Mouse (Mus musculus) lung, embryonic 15.5 days (tissue): ENCODE measurements around the gene Thsd4. TPM values are rescaled to one million over a fixed set of nuclear protein-coding genes. Genes with fewer than 3 reads are reported as not detected.

ENCODE experiments used
- ATAC-seq: fragments of 200-750 bp; cut with Nextera tagmentation; 2 replicates; pipeline ENCODE4 v1.8.0; 2017; ENCODE audit warnings: moderate number of reproducible peaks, borderline replicate concordance; ENCODE audit not compliant: low FRiP score, low TSS enrichment; ENCODE audit errors: extremely low read depth
- H3K27ac ChIP-seq: fragments of 300-500 bp; sonication (generic); 2 replicates; pipeline ENCODE4 v1.5.1; 2015; ENCODE audit warnings: moderate library complexity, mild to moderate bottlenecking, inconsistent platforms
- H3K27me3 ChIP-seq: fragments of 300-500 bp; sonication (generic); 2 replicates; pipeline ENCODE4 v1.6.1; 2015; ENCODE audit warnings: inconsistent platforms
- H3K36me3 ChIP-seq: fragments of 300-500 bp; sonication (generic); 2 replicates; pipeline ENCODE4 v1.6.1; 2015; ENCODE audit warnings: inconsistent platforms
- H3K4me1 ChIP-seq: fragments of 300-500 bp; sonication (generic); 2 replicates; pipeline ENCODE4 v1.6.1; 2015; ENCODE audit warnings: inconsistent platforms
- H3K4me2 ChIP-seq: fragments of 300-500 bp; sonication (generic); 2 replicates; pipeline ENCODE4 v1.6.1; 2015; ENCODE audit warnings: inconsistent platforms, mild to moderate bottlenecking, moderate library complexity
- H3K4me3 ChIP-seq: fragments of 300-500 bp; sonication (generic); 2 replicates; pipeline ENCODE4 v1.5.1; 2015; ENCODE audit warnings: mild to moderate bottlenecking, inconsistent platforms
- H3K9ac ChIP-seq: fragments of 300-500 bp; sonication (generic); 2 replicates; pipeline ENCODE4 v1.6.1; 2015; ENCODE audit warnings: inconsistent platforms
- H3K9me3 ChIP-seq: fragments of 300-500 bp; sonication (generic); 2 replicates; pipeline ENCODE4 v1.6.1; 2016; ENCODE audit warnings: inconsistent platforms
- WGBS: fragments of 180-500 bp; shearing (Covaris S2); methylation state at CpG from one replicate; pipeline ENCODE4 v1.1.7; 2015; 5-methylcytosine and 5-hydroxymethylcytosine counted together
- polyA plus RNA-seq: library from polyadenylated mRNA; unstranded; fragments of >200 nt; fragmentation: Nextera tagmentation; extraction: Ambion mirVana; gene quantifications from 2 replicates; pipeline ENCODE4 v1.2.1, GENCODE M21; 2015

The Thsd4 gene
- polyA plus RNA-seq, 1 experiment from 2014 or later, result 10.0 TPM

DNA sequence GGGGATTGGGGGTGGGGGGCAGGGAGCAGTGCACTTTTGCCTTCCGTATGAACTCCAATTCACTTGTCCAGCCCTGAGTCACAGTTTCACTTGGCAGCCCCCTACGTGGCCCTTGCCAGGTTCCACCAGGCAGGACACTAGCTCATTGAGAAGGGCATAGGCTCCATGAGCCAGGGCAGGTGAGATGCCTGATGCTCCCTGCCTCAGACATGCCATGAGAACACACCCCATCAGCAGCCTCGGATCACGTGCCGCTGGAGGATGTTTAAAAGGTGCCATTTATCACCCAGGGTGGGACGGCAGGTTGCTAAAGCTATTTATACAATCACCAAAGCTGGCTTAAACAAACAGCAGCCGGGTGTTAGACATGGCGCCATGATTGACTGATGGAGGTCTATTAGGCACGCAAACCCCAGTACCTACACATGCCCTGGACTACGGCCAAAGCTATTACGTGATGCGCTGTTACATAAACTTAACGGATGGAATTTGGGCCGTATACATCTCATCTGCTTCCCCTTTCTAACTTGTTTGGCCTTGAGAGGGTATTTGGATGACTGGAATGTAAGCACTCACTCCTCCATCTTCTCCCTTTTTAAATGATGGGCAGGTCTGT is 157.6 kb downstream of the Thsd4 start:
- Histone ChIP-seq H3K4me1 (peaks cover 23% of the 10 kb centered on the region), H3K4me3 (no peak overlapping the region), H3K27ac (no peak overlapping the region), H3K9me3 (no peaks in the 10 kb centered on the region), H3K36me3 (no peaks in the 10 kb centered on the region), H3K9ac (no peak overlapping the region), H3K4me2 (no peak overlapping the region), H3K27me3 (no peaks in the 10 kb centered on the region)
- no peak for ATAC-seq
- 16% methylated on average over 14 of the region's 14 CpGs for WGBS

DNA sequence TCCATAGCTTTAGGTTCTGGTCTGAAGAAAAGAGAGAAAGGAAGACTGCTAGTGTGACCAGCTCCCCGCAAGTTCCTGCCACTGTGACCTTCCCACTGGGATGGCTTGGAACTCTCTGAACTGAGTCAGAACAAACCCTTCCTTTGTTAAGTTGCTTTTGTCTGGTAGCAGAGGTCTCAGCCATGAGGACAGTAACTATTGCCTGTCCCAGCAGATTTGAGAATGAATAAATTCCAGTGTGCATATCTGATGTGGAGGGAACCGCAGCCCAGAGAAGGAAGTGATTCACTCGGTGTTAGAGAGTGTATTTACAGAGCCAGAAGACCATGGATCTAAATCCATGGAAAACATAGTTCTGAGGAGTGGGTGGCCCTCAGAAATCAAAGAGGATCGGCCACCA is 169.5 kb downstream of the Thsd4 start:
- no peak overlapping the region for H3K9ac ChIP-seq
- H3K27ac ChIP-seq, result no peak overlapping the region
- H3K4me3 ChIP-seq, result no peak overlapping the region
- no peaks in the 10 kb centered on the region for H3K27me3 ChIP-seq
- H3K36me3 ChIP-seq, result no peaks in the 10 kb centered on the region
- no peak for ATAC-seq
- peaks cover 13% of the 10 kb centered on the region; the same call in 1 of the 2 replicates for H3K4me1 ChIP-seq
- WGBS, result 80% methylated on average over 4 of the region's 4 CpGs
- H3K4me2 ChIP-seq, result no peak overlapping the region
- H3K9me3 ChIP-seq, result no peaks in the 10 kb centered on the region

DNA sequence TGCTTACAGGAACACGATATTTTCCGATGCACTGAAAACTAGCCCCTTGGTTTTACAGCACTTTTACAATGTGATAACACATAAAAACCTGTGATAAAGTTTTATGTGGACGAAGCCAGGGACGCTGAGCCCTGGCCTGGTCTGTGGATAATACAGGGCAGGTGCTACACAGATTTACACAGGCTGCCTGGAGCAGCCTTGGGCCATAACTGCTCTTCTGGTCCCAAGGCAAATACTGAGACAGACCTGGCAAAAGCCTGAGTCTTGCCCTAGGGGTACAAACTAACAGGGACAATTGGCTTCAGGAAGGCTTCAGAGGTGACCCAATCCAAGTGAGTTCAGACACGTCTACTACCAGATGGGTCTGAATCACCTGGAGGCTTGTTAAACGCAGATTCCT is 170.7 kb downstream of the Thsd4 start:
- Histone ChIP-seq H3K9me3 (no peaks in the 10 kb centered on the region), H3K4me3 (no peak overlapping the region), H3K4me1 (peaks cover 17% of the 10 kb centered on the region; the same call in 1 of the 2 replicates), H3K27ac (no peak overlapping the region), H3K4me2 (no peak overlapping the region), H3K9ac (no peak overlapping the region), H3K36me3 (no peaks in the 10 kb centered on the region), H3K27me3 (no peaks in the 10 kb centered on the region)
- no peak for ATAC-seq
- WGBS, result 86% methylated on average over 6 of the region's 6 CpGs

DNA sequence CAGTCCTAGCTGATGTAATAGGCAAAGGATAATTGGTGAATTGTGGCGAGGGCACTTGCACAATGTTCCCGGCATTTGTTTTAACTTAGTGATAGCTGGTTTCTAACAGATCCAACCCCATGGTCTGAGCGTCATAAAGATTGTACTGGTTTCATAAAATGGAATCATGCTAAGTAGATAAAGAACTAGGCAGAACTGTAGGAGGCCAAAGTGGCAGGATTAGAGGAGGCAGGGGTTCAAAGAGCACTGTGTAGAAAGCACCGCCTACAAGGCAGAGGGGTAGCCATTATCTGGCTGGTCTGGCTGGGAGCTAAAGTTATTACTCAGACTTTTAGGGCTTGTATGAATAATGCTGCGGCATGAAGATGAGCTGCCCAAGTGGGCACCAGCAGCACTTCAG is 185.7 kb downstream of the Thsd4 start:
- no peaks in the 10 kb centered on the region; the same call in 1 of the 2 replicates for H3K4me1 ChIP-seq
- H3K27me3 ChIP-seq, result no peaks in the 10 kb centered on the region
- no peaks in the 10 kb centered on the region for H3K9me3 ChIP-seq
- no peak for ATAC-seq
- no peak overlapping the region for H3K9ac ChIP-seq
- WGBS, result 90% methylated on average over 5 of the region's 5 CpGs
- H3K4me2 ChIP-seq, result no peak overlapping the region
- H3K4me3 ChIP-seq, result no peak overlapping the region
- H3K27ac ChIP-seq, result no peak overlapping the region
- no peaks in the 10 kb centered on the region for H3K36me3 ChIP-seq

DNA sequence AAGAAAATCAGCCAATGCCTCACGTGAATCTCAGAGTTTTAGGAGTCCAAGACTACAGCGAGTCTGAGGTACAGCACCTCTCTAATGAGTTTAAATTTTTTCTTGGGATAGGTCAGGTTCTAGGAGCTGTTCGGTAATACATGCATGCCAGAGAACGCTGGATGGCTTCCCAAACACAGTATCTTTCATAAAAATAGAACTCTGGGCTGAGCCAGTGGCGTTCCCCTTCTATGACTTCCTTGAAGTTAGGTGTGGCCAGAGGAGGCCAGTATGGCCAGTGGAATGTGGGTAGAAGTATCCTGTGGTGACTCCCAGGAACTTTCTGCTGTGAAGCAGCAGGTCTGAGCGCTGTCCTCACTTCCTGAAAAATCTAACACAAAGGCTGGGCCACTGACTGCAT is 186.4 kb downstream of the Thsd4 start:
- ATAC-seq, result no peak
- Histone ChIP-seq H3K9ac (no peak overlapping the region), H3K9me3 (no peaks in the 10 kb centered on the region), H3K36me3 (no peaks in the 10 kb centered on the region), H3K4me1 (no peaks in the 10 kb centered on the region; the same call in 1 of the 2 replicates), H3K4me3 (no peak overlapping the region), H3K4me2 (no peak overlapping the region), H3K27ac (no peak overlapping the region), H3K27me3 (no peaks in the 10 kb centered on the region)
- WGBS, result 62% methylated on average over 6 of the region's 6 CpGs

DNA sequence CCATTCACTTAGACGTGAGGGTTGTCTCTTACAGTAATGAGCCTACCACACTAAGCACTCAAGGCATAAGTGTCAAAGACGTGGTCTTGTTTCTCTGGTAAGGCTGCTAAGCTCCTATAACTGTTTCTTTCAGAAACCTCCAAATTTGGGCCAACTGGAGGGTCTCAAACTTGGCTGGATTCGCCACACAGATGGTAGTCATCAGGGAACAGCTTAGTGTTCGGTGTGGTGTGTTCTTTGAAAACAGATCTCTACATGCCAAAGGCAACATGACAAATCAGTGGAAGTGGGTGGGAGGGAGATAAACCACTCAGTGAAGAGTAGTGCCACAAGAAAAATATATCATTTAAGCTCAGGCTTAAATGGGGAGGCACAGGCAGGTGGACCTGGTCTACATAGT is 191.9 kb downstream of the Thsd4 start:
- H3K9me3 ChIP-seq, result no peaks in the 10 kb centered on the region
- 41% methylated on average over 4 of the region's 4 CpGs for WGBS
- no peak overlapping the region for H3K4me3 ChIP-seq
- H3K4me2 ChIP-seq, result no peak overlapping the region
- no peak overlapping the region for H3K9ac ChIP-seq
- no peaks in the 10 kb centered on the region for H3K27me3 ChIP-seq
- H3K4me1 ChIP-seq, result 0 out of 2 replicates have a peak, but pooled peaks cover 4% of the 10 kb centered on the region
- no peak; the same call in 1 of the 2 replicates for ATAC-seq
- H3K36me3 ChIP-seq, result no peaks in the 10 kb centered on the region
- H3K27ac ChIP-seq, result no peak overlapping the region

DNA sequence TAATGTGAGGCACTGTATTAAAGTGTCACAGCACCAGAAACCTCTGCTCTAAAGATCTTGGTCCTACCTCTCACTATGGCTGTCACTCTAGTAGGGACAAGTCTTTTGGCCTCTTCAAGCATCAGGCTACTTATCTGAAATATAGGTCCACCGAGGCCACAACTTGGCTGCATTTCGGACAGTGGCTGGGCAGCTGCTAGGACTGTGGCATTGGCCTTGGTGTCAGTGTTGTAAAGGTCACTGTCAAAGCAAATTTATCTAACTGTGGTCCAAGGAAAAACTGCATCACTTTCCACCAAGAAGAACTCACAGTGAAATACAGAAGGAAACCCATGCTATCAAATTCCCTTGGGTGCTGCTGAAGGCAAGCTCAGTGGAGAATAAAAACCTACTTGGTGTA is 197.1 kb downstream of the Thsd4 start:
- Histone ChIP-seq H3K9ac (no peak overlapping the region), H3K4me1 (0 out of 2 replicates have a peak, but pooled peaks cover 2% of the 10 kb centered on the region), H3K36me3 (no peaks in the 10 kb centered on the region), H3K4me3 (no peak overlapping the region), H3K27me3 (no peaks in the 10 kb centered on the region), H3K4me2 (no peak overlapping the region), H3K27ac (no peak overlapping the region), H3K9me3 (no peaks in the 10 kb centered on the region)
- no peak for ATAC-seq
- WGBS, result 75% methylated on average over 2 of the region's 2 CpGs

DNA sequence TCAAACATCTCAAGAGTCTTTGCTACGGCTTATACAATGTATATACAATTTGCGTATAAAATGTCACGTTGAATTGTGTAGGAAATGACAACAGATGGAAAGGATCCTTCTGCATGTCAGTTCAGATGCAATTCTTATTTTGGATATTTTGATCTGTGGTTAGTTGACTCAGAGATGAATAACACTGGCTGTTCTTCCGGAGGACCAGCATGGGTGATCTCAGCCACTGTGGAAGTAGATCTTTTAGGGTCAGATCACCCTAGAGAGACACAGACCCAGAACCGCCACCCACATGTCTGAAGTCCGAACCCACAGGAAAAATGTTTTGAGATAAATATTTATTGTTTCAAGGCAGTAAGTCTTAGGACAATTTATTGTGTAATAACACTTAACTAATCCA is 198.4 kb downstream of the Thsd4 start:
- Histone ChIP-seq H3K4me1 (peaks cover 6% of the 10 kb centered on the region; the same call in 1 of the 2 replicates), H3K27me3 (no peaks in the 10 kb centered on the region), H3K4me3 (no peak overlapping the region), H3K36me3 (no peaks in the 10 kb centered on the region), H3K9me3 (no peaks in the 10 kb centered on the region), H3K4me2 (no peak overlapping the region), H3K27ac (no peak overlapping the region), H3K9ac (no peak overlapping the region)
- WGBS, result 56% methylated on average over 6 of the region's 6 CpGs
- no peak for ATAC-seq

DNA sequence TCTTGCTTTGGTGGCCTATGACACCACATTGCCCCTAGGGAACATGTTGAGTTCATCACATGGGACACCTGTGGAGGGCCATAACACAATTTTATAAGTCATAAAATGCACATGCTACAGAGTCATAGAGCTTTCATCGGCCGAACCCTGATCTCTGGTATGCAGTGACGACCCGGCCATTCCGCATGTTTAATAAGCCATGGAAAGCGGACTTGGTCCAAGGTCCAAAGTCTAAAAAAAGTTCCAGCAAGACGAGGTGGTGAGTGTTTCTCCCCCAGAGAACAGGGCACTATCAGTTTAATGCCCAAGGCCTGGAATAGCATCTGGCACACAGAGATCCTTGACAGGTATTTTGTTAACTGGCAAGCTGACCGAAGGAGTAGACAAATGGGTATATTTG is 204.6 kb downstream of the Thsd4 start:
- Histone ChIP-seq H3K9ac (no peak overlapping the region), H3K27me3 (peaks cover 2% of the 10 kb centered on the region; the same call in 1 of the 2 replicates), H3K27ac (no peak overlapping the region), H3K4me2 (no peak overlapping the region), H3K9me3 (no peaks in the 10 kb centered on the region), H3K4me1 (peaks cover 14% of the 10 kb centered on the region; the same call in 1 of the 2 replicates), H3K36me3 (no peaks in the 10 kb centered on the region), H3K4me3 (no peak overlapping the region)
- no peak for ATAC-seq
- WGBS, result 91% methylated on average over 8 of the region's 8 CpGs

DNA sequence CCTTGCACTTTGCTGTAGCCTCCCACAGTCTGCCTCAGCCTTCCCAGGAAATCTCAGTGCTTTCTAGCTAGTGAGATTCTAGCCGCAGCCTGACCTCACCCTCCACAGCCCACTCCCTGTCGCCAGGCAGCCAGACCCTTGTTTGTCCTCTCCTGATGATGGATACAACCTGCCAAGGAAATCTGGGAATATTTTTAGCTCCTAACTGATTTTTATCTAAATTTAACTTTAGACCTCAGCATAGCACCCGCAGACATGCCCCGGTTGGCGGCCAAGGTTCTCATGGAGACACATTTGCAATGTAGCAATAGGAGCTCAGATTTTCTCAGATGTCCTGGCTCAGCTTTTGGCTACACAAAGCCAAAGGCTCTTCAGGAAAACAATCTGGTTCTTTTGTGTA is 205.3 kb downstream of the Thsd4 start:
- WGBS, result 49% methylated on average over 5 of the region's 5 CpGs
- H3K27ac ChIP-seq, result no peak overlapping the region
- H3K27me3 ChIP-seq, result peaks cover 2% of the 10 kb centered on the region; the same call in 1 of the 2 replicates
- H3K36me3 ChIP-seq, result no peaks in the 10 kb centered on the region
- H3K9me3 ChIP-seq, result no peaks in the 10 kb centered on the region
- H3K4me2 ChIP-seq, result no peak overlapping the region
- no peak overlapping the region for H3K4me3 ChIP-seq
- no peak for ATAC-seq
- H3K4me1 ChIP-seq, result peaks cover 21% of the 10 kb centered on the region
- no peak overlapping the region for H3K9ac ChIP-seq

DNA sequence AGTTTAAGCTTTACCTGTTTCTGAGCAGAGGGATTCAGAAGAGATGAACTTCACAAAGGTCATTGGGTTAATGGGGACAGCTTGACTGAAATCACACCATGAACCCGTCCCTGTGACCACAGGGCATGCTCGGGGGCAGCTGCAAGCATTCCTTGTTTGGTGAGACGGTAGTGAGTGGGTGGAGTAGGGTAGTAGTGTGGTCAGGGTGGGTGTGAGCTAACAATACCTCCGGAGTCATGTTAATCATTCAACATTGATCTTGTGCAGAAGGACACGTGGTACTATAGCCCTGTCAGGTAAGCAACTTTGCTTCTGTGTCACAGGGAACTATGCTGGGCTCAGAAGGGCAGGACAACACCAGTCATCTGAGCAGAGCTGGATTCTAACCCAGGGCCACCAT is 206.3 kb downstream of the Thsd4 start:
- Histone ChIP-seq H3K36me3 (no peaks in the 10 kb centered on the region), H3K4me1 (peaks cover 28% of the 10 kb centered on the region), H3K4me3 (no peak overlapping the region), H3K27me3 (peaks cover 2% of the 10 kb centered on the region; the same call in 1 of the 2 replicates), H3K4me2 (no peak overlapping the region), H3K9me3 (no peaks in the 10 kb centered on the region), H3K9ac (no peak overlapping the region), H3K27ac (no peak overlapping the region)
- 60% methylated on average over 5 of the region's 5 CpGs for WGBS
- ATAC-seq, result no peak

DNA sequence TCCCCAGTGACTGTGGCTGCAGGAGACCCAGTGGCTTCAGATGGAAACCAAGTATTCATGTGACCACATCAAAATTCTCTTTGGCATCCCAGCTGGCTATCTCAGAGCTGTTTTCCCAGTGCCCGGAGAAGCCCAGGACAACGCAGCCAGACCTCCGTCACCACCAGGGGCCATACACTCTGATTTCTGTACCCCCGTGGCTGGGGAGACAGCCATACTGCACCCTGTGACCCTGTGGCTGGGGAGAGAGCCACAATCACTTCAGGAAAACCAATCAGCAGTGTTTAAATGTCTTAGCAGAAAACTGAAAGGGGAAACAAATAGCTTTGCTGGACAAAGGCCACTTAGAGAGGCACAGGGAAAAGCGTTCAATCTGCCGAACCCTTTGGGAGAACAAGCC is 208.2 kb downstream of the Thsd4 start:
- ATAC-seq, result no peak
- Histone ChIP-seq H3K4me3 (no peak overlapping the region), H3K9me3 (no peaks in the 10 kb centered on the region), H3K36me3 (no peaks in the 10 kb centered on the region), H3K27me3 (peaks cover 2% of the 10 kb centered on the region; the same call in 1 of the 2 replicates), H3K4me2 (no peak overlapping the region), H3K27ac (no peak overlapping the region), H3K9ac (no peak overlapping the region), H3K4me1 (peaks cover 34% of the 10 kb centered on the region)
- 58% methylated on average over 6 of the region's 6 CpGs for WGBS
